Mouse (Mus musculus) heart, embryonic 15.5 days (tissue): ENCODE measurements around the gene Ints14. TPM values are rescaled to one million over a fixed set of nuclear protein-coding genes. Genes with fewer than 3 reads are reported as not detected.
"Not testable (repeated sequence)": the region's sequence is repeated elsewhere in the genome, so short reads cannot be mapped to it uniquely, and the experiment has no call there.

ENCODE experiments used
- ATAC-seq: fragments of 200-750 bp; cut with Nextera tagmentation; replicated peaks from 2 replicates; pipeline ENCODE4 v1.8.0; 2017; ENCODE audit warnings: low read depth, moderate TSS enrichment; ENCODE audit not compliant: insufficient number of reproducible peaks, insufficient read depth, low FRiP score
- H3K27ac ChIP-seq: fragments of 300-500 bp; sonication (generic); 2 replicates; pipeline ENCODE4 v1.5.1; 2015; ENCODE audit warnings: mild to moderate bottlenecking, inconsistent platforms
- H3K27me3 ChIP-seq: fragments of 300-500 bp; sonication (generic); 2 replicates; pipeline ENCODE4 v1.6.1; 2015; ENCODE audit warnings: inconsistent platforms
- H3K36me3 ChIP-seq: fragments of 300-500 bp; sonication (generic); 2 replicates; pipeline ENCODE4 v1.6.1; 2015; ENCODE audit warnings: mild to moderate bottlenecking, inconsistent platforms
- H3K4me1 ChIP-seq: fragments of 300-500 bp; sonication (generic); replicated peaks from 2 replicates; pipeline ENCODE4 v1.6.1; 2015; ENCODE audit warnings: inconsistent platforms
- H3K4me2 ChIP-seq: fragments of 300-500 bp; sonication (generic); 2 replicates; pipeline ENCODE4 v1.6.1; 2015; ENCODE audit warnings: inconsistent platforms, mild to moderate bottlenecking, moderate library complexity
- H3K4me3 ChIP-seq: fragments of 300-500 bp; sonication (generic); 2 replicates; pipeline ENCODE4 v1.5.1; 2015; ENCODE audit warnings: mild to moderate bottlenecking, inconsistent platforms
- H3K9ac ChIP-seq: fragments of 300-500 bp; sonication (generic); 2 replicates; pipeline ENCODE4 v1.6.1; 2015; ENCODE audit warnings: mild to moderate bottlenecking, inconsistent platforms
- H3K9me3 ChIP-seq: fragments of 300-500 bp; sonication (generic); replicated peaks from 2 replicates; pipeline ENCODE4 v1.6.1; 2016; ENCODE audit warnings: inconsistent platforms
- WGBS: fragments of 180-500 bp; shearing (Covaris S2); methylation state at CpG from one replicate; pipeline ENCODE4 v1.1.7; 2015; ENCODE audit warnings: mixed read lengths; 5-methylcytosine and 5-hydroxymethylcytosine counted together
- polyA plus RNA-seq: library from polyadenylated mRNA; unstranded; fragments of >200 nt; fragmentation: Nextera tagmentation; extraction: Ambion mirVana; gene quantifications from 2 replicates; pipeline ENCODE4 v1.2.1, GENCODE M21; 2015

Gene Ints14
- polyA plus RNA-seq, 1 experiment from 2014 or later, result 32.5 TPM

- peak within 1 kb of the TSS; percentile 80 for H3K4me2 ChIP-seq
- no peaks in the 10 kb centered on the region for H3K9me3 ChIP-seq
- H3K9ac ChIP-seq, result peak within 1 kb of the TSS; percentile 91
- H3K27ac ChIP-seq, result peak within 1 kb of the TSS; percentile 84
- no peaks in the 10 kb centered on the region for H3K36me3 ChIP-seq
- ATAC-seq, result peak; percentile 94
- H3K4me1 ChIP-seq, result peaks cover 31% of the 10 kb centered on the region
- WGBS, result under 1% methylated on average over 81 of the region's 81 CpGs
- H3K4me3 ChIP-seq, result peak within 1 kb of the TSS; percentile 88
- H3K27me3 ChIP-seq, result no peaks in the 10 kb centered on the region
Measured at GRCm38 (mm10) chr9:65020991-65021886, 60.5 kb downstream of the Ints14 start, which contains the start of gene Hacd3. TSS of gene Hacd3 (minus strand) at chr9:65021693.

- WGBS, result 22% methylated on average over 9 of the region's 9 CpGs
- peak overlapping the region; percentile 91 for H3K9ac ChIP-seq
- ATAC-seq, result no peak
- peak overlapping the region; percentile 84 for H3K27ac ChIP-seq
- peak overlapping the region; percentile 80 for H3K4me2 ChIP-seq
- H3K4me3 ChIP-seq, result peak overlapping the region; percentile 88
- H3K36me3 ChIP-seq, result no peaks in the 10 kb centered on the region
- no peaks in the 10 kb centered on the region for H3K9me3 ChIP-seq
- no peaks in the 10 kb centered on the region for H3K27me3 ChIP-seq
- H3K4me1 ChIP-seq, result peaks cover 24% of the 10 kb centered on the region
Measured at GRCm38 (mm10) chr9:65021887-65022579, 61.3 kb downstream of the Ints14 start.

- Histone ChIP-seq H3K27ac (no peak overlapping the region), H3K4me2 (no peak overlapping the region), H3K27me3 (no peaks in the 10 kb centered on the region), H3K36me3 (no peaks in the 10 kb centered on the region), H3K4me1 (peaks cover 24% of the 10 kb centered on the region), H3K9me3 (no peaks in the 10 kb centered on the region), H3K9ac (no peak overlapping the region), H3K4me3 (no peak overlapping the region)
- 49% methylated on average over 4 of the region's 4 CpGs for WGBS
- ATAC-seq, result no peak
Measured at GRCm38 (mm10) chr9:65022580-65023135, 62.0 kb downstream of the Ints14 start.

DNA sequence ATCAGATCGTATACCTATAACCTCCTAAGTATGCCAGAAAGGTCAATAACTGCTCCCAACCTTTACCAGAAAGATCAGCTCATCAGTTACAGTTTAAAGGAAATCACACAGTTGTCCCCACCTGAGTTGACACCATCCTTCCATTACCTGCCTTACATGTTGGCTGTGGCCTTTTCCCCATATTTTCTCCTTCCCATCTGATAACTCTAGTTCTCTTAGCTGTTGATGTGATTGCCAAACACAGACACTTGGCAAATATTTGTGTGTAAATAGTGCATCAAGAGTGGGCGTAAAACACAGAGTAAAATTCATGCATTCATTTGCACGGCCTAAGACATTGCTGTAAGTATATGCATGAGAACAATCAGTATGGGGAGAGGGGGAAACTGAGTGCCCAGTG is 62.7 kb downstream of the Ints14 start:
- WGBS, result 90% methylated on average over 3 of the region's 3 CpGs
- no peak for ATAC-seq
- Histone ChIP-seq H3K4me1 (peaks cover 24% of the 10 kb centered on the region), H3K27ac (no peak overlapping the region), H3K9ac (no peak overlapping the region), H3K9me3 (no peaks in the 10 kb centered on the region), H3K4me3 (no peak overlapping the region), H3K36me3 (no peaks in the 10 kb centered on the region), H3K4me2 (no peak overlapping the region), H3K27me3 (no peaks in the 10 kb centered on the region)

DNA sequence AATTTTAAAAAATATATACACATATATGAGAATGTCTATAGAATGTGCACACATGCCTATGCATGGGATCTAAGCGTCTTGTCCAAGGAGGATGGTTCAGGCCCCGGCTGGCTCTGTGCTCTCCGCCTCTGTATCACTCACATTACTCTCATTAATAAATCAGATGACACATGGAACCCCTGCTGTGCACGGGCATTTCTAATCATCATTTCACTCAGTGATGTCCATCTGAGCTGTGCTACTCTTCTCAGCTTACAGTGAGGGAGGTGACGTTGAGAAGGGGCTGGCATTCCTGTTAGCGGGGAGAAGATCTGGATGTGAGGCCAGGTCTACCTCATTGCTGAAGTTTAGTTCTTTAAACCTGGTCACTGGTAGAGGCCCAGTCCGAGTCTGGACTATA is 66.5 kb downstream of the Ints14 start:
- no peak overlapping the region for H3K4me2 ChIP-seq
- no peaks in the 10 kb centered on the region for H3K27me3 ChIP-seq
- H3K27ac ChIP-seq, result no peak overlapping the region
- no peak for ATAC-seq
- H3K4me1 ChIP-seq, result peaks cover 4% of the 10 kb centered on the region
- H3K36me3 ChIP-seq, result no peaks in the 10 kb centered on the region
- H3K4me3 ChIP-seq, result no peak overlapping the region
- H3K9ac ChIP-seq, result no peak overlapping the region
- WGBS, result 81% methylated on average over 7 of the region's 7 CpGs
- H3K9me3 ChIP-seq, result no peaks in the 10 kb centered on the region

DNA sequence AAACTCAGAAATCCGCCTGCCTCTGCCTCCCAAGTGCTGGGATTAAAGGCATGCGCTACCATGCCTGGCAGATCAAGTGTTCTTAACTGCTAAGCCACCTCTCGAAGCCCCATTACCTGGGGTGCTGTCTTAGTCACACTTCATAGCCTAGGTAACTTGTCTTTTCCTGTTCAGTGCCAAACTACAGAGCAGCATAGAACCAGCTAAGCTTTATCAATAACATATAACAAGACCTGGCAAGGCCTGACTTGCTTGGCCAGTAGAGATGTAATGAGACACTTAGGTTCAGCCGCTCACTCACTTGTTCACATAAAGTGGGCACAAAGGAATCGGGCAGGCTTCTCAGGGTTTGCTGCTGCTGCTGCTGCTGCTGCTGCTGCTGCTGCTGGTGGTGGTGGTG is 67.6 kb downstream of the Ints14 start:
- ATAC-seq, result no peak
- H3K36me3 ChIP-seq, result no peaks in the 10 kb centered on the region
- no peaks in the 10 kb centered on the region for H3K9me3 ChIP-seq
- no peak overlapping the region for H3K27ac ChIP-seq
- 85% methylated on average over 5 of the region's 5 CpGs for WGBS
- H3K4me1 ChIP-seq, result peaks cover 8% of the 10 kb centered on the region
- H3K4me3 ChIP-seq, result no peak overlapping the region
- no peaks in the 10 kb centered on the region for H3K27me3 ChIP-seq
- no peak overlapping the region for H3K4me2 ChIP-seq
- H3K9ac ChIP-seq, result no peak overlapping the region

DNA sequence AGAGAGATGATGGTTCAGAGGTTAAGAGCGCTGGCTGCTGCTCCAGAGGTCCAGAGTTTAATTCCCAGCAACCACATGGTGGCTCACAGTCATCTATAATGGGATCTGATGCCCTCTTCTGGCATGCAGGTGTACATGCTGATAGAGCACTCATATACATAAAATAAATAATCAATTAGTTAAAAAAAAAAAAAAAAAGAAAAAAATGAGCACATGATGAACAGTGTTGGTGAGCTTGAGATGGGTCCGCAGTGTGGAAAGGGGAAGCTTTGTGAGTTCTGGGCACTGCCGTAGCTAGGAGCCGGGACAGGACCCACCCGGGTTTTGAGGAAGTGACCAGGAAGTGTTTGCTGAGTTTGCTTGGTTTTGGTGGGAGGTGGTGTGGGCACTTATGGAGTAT is 70.7 kb downstream of the Ints14 start:
- not testable (repeated sequence) for H3K9ac ChIP-seq, ATAC-seq, H3K36me3 ChIP-seq, H3K4me2 ChIP-seq, H3K27ac ChIP-seq, H3K4me3 ChIP-seq, H3K27me3 ChIP-seq, H3K9me3 ChIP-seq
- WGBS, result 68% methylated on average over 5 of the region's 5 CpGs
- H3K4me1 ChIP-seq, result peaks cover 11% of the 10 kb centered on the region

DNA sequence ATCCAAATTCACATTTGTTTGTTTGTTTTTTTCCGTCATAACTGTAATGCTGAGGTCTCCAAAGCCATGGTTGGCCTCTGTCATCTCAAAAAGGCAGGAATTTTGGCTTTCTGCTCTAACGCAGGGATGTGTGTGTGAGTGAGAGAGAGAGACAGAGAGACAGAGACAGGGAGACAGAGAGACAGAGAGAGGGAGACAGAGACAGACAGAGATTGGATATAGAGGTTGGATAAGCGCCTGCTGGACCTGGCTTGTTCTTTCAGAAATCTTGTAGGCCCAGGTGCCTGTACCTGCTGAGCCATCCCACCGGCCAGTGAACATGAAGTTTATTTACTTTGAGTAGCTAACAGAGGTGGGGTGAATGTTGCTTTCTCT is 71.2 kb downstream of the Ints14 start:
- H3K9ac ChIP-seq, result peak overlapping the region; percentile 95; the same call in 1 of the 2 replicates
- H3K4me1 ChIP-seq, result peaks cover 14% of the 10 kb centered on the region
- H3K27me3 ChIP-seq, result no peaks in the 10 kb centered on the region
- peak overlapping the region; percentile 50 for H3K4me2 ChIP-seq
- no peak for ATAC-seq
- peak overlapping the region; percentile 75 for H3K4me3 ChIP-seq
- no peaks in the 10 kb centered on the region for H3K9me3 ChIP-seq
- 32% methylated on average over 4 of the region's 4 CpGs for WGBS
- no peak overlapping the region; the same call in 1 of the 2 replicates for H3K27ac ChIP-seq
- H3K36me3 ChIP-seq, result peaks cover 6% of the 10 kb centered on the region; the same call in 1 of the 2 replicates

DNA sequence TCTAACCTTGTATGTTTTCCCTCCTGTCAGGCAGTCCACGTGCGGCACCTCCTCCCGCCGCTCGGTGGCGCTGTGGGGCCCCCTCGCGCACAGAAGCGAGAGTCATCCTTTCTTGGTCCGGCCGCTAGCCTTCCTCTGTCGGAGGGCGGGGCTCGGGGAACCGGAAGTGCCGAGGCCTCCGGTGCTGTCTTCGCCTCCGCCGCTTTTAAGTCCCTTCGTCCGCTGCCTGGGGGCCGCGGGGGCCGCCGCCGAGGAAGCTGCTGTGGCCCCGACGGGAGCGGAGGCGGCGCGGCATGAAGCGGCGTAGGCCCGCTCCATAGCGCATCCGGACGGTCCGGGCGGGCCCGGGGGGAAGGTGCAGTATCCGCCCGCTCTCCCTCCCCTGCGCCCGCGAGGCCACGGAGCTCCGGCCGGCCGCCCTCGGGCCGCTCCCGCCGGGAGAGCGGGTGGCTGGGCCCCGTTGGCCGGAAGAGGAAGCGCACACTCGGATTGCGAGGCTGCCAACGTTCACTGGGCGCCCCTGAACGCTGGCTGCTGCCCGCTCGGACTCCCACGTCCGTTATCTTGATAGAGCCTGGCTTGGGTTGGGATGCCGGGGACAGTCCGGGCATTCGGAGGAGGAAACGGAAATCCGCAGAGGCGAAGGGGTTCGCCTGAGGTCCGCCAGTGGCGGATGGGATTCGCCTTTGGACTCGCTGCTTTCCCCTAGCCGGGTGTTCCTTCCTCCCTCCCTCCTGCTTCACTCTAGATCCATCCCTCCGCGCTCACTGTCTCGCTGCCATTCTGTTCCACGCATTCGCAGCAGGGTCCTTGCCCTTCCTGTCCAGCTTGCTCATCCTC is 71.8 kb downstream of the Ints14 start, which contains the start of gene Dpp8:
Gene Dpp8, plus strand, starts transcription at position 146 of the 840 bp plus-strand sequence.
- Histone ChIP-seq H3K4me1 (peaks cover 14% of the 10 kb centered on the region), H3K4me2 (peak within 1 kb of the TSS; percentile 76), H3K27me3 (no peaks in the 10 kb centered on the region), H3K36me3 (peaks cover 11% of the 10 kb centered on the region; the same call in 1 of the 2 replicates), H3K4me3 (peak within 1 kb of the TSS; percentile 75), H3K9me3 (no peaks in the 10 kb centered on the region), H3K9ac (peak within 1 kb of the TSS; percentile 95), H3K27ac (peak within 1 kb of the TSS; percentile 92)
- ATAC-seq, result peak; percentile 93
- WGBS, result under 1% methylated on average over 81 of the region's 85 CpGs

GRCm38 (mm10) chr9:65036456-65036855 is 75.8 kb downstream of the Ints14 start:
- Histone ChIP-seq H3K4me1 (peaks cover 14% of the 10 kb centered on the region), H3K4me2 (no peak overlapping the region), H3K4me3 (no peak overlapping the region), H3K9ac (no peak overlapping the region), H3K27me3 (no peaks in the 10 kb centered on the region), H3K9me3 (no peaks in the 10 kb centered on the region), H3K36me3 (peaks cover 49% of the 10 kb centered on the region), H3K27ac (no peak overlapping the region; the same call in 1 of the 2 replicates)
- ATAC-seq, result no peak
- 91% methylated on average over 1 of the region's 1 CpGs for WGBS
